Mouse (Mus musculus) right cerebral cortex, postnatal 10 days (tissue): ENCODE data around the gene Tcea3.

Experiments
- DNase-seq, 2 experiments: peaks; one replicate each; pipeline ENCODE4 v3.0.0; 2021; ENCODE audit warnings: low spot score in 2 of 2

Gene Tcea3

DNA sequence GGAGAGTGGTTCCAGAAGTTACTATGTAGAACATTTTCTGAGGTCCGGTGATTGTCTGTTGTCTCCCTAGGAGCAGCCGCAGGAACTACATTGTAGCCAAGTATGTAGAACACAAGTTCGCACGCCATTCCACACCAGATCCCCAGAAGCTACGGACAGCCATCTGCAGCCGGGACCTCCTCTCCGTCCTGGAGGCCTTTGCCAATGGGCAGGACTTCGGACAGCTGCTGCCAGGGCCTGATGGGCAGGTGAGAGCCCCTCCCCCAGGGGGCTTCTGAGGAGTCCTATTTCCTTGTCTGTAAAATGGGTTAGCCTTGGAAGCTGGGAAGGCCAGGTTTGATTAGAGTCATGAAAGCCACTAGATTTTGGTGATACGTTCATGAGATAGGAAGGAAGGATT, 8.4 kb upstream of the Tcea3 start:
- DNase-seq = no peak

DNA sequence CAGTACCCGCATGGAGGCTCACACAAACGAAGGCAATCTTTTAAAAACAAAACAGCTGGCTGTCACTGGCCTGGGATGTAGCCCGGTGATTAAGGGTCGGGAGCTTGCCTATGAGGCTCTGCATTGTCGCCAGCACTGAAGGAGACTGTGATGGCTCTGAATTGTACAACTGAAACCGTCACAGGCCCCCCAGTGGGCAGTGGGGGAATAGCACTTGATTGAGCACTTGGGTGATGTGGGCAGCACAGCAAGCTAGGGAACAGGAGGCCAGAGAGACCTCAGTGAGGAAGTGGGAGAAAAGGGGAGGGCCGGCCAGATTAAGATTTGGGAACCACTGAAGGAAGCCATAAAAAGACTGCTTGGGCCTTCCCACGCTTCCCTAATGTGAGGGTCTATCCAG, 7.9 kb upstream of the Tcea3 start:
- DNase-seq = peak; percentile 85 to 90

DNA sequence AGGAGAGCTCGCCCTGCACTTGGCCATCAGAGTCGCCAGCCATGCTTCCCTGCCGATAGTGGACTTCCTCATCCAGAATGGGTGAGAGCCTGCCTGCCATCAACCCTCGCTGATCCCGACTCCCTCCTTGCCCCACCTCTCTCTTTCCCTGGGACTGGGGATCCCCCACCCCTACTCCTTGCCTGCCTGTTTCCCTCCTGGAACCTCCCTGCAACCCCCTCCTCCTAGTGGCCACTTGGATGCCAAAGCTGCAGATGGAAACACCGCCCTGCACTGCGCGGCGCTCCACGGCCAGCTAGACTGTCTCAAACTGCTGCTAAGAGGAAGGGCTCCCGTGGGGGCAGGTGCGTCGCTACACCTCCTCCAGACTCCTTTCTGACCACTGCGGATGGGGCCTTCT, 7.4 kb upstream of the Tcea3 start:
- no peak for DNase-seq

DNA sequence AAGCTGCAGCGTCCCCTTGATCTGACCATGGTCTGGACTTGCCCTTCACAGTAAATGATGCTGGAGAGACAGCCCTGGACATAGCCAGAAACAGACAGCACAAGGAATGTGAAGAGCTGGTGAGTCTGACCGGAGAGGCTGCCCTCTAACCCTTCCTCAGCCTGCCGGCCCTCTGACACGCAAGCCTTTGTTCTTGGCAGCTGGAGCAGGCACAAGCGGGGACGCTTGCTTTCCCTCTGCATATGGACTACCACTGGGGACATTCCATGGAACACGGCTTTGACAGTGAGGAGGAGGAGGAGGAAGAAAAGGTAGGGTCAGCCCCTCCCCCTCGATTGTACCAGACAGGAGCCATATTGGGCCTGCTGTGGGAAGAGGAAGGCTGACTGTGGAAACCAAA, 6.6 kb upstream of the Tcea3 start:
- DNase-seq = no peak

DNA sequence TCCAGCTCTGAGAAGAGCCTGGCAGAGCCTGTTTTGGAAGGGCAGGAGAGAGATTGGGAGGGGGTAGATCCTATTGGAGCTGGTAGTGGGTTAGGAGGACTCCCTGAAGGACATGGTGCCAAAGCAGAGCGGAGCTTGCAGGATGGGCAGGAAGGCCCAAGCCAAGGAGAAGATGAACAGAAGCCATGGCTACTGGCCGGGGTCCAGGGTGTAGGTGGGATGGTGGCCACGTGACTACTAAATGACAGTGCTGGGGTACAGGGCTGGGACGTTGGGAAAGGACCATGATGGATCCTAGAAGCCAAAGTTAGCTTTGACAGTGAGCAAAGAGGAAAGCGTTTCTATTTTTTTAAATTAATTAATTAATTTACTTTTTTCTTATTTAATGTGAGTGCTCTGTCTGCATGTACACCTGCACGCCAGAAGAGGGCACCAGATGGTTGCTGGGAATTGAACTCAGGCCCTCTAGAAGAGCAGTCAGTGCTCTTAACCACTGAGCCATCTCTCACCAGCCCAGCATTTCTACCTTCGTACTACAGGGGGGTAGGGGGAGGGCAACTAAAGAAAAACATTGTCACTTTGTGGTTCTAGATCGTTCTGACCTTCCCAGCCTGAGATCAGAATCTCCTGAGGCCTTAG, 5.3 kb upstream of the Tcea3 start:
- DNase-seq = peak in 1 of 2 experiments; percentile 46

DNA sequence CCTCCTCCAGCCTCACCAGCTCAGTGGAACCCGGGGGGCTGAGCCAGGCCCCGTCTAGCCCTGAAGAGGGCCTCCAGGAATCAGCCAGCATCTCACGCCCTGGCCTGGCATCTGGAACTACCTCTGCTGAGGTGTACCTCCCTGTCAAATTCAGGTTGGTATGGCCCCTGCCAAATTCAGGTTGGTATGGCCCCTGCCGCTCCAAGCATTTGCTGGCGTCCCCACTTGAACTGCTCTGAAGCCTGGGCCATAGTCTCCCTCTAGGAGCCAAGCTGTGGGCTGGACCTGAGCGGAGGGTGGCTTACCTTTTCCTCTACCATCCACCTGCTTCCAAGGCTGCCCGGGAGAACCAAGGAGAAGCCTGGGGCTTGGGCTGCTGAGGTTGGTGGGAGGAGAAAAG, 4.8 kb upstream of the Tcea3 start:
- no peak for DNase-seq

DNA sequence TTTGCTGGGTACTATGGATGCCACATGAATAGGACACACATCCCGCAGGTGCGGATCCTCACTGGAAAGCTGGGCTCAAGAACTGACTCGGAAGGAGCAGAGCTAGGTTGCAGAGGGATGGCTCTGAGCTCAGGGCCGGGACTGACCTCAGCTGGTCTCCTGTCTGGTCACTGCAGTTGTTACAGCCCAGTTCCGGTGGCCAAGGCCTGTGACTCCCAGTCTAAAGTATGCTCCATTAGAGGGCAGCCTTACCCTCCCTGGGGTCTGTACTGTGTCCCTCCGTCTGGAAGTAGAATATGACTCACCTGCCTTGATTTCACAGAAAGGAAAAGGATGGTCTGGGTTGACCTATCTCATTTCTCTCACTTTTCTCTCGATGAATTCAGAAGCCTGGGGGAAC, 3.3 kb upstream of the Tcea3 start:
- no peak for DNase-seq

DNA sequence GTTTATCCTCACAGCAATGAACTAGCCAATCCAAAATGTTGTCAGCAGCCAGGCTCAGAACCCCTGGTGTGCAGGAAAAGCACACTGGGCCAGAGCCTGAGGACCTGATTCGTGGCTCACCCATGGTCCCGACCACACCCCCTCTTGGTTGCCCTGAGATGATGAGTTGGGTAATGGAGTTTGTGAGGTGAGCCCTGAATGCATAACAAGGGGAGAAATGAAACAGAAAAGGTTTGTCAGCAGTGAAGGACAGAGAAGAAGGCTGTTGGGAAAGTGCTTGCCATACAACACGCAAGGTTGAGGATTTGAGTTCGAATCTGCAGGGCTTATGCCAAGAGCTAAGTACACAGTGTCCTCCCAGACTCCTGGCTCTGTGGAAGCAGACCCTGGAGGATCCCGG, 1.8 kb upstream of the Tcea3 start:
- DNase-seq = no peak

DNA sequence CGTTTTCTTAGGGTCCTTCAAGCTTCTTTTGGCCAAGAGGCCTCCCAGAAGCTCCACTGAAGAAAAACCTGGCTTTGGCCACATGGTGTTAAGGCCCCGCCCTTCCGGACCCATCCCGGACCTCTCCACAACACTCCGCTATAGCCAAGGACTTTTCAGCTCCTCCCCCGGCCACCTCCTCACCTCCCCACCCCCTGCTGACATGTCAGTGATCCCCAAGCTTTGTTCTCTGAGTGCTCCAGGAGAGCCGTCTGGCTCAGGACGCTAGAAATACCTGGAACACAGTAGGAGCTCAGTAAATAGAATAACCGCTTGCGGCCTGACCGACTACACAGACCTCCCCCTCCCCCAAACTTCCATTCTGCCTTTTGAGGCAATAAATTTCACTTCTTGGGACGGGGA, 960 bp upstream of the Tcea3 start:
- DNase-seq = no peak

DNA sequence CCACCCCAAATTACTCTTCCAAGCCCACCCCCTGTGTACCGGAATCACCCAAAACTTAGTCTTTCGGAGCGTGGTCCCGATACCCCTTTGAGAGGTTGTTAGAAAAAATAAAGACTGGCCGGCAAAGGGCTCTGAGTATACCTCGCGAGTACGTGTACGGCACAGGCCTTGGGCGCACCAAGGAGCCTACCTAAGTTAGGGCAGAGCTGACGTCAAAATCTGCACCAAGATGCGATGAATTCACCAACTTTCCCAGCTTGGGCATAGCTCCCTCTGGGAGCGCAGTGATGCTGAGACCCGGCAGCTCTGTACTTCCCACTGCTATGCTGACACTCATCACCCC, 172 bp upstream of the Tcea3 start:
- DNase-seq = no peak

DNA sequence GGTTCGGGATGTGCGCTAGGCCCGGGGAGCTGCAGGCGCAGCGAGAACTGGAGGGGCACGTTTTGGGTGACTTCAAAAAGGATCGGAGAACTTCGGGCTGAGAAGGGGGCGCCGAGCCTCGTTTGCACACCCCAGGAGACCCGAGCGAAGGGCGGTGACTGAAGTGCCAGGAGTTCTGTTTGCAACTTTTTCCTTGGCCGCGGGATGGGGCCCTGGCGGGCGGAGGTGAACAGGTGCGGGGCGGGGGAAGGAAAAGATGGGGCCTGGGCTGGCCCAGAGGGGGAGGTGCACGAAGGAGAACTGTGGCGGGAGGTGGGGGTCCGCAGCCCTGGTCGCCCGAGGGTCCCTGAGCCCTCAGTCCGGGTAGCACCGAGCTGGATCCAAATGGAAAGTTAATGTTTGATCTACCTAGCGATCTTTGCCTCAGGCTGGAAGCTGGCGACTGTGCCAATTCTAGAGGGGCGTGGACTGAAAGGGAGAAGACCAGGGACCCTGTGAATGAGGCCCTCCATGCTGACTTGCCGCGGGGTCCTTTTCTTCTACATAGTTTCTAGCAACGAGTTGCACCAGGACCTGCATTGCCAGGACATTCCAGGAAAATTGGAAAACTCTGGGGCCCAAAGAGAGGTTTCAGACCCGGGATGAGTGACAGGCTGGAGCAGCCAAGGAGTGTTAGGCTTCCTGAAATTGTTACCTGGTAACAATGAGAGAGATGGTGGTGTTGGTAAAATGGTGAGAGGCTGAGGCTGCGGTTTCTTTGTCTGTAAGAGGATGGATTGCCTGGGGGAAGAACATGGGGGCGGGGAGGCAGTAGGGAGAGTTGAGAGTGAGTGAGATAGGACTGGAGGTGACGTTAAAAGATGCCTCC, 1.2 kb downstream of the Tcea3 start:
- DNase-seq = no peak

DNA sequence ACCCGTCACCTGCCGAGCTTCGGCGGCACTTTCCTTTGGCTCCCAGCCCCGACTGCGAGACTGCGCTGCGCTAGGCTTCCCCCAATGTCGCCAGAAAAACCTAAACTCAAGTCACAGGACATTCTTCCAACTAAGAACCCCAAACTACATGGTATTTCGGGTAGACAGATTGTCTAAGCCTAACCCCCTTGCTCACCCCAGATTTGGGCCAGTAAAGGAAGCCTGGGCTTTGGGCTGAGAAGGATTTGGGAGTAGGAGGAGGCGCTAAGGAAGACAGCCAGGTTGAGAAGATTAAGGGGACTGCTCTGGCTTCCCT, 1.8 kb downstream of the Tcea3 start:
- no peak for DNase-seq

DNA sequence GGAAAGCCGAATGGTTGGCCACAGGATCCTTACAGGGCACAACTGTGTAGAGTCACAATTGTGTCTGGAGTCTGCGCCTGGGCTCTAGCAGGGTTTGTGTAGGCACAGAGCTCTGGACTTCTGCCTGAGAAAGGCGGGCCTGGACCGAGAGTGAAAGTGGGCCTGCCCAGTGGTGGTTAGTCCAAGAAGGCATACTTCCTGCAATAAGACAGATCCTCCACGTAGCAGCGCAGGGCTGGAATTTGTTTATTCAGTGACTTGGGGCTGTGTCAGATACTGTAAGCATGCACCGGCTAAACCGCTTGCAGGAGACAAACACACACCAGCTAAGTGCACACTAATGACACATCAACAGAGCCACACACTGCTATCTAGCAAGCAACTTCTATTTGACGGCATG, 2.3 kb downstream of the Tcea3 start:
- DNase-seq = no peak

DNA sequence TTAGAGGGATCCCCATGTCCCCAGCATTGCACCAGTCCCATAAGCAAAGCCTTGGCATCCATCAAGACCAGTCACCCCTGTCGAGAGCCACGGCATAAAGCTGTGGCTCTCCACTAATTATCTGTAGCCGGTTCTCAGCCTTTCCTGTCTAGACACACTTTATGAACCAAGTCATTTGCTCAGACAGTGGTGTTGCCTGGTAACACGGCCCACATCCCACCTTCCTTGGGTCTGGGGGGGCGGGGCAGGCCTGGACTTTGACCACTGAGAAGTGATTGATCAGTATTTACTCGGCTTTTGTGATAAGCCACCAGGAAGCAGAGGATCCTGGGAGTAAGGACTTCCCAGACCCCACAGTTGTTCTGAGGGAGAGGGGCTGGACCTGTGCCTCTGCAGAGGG, 8.4 kb downstream of the Tcea3 start:
- no peak for DNase-seq

DNA sequence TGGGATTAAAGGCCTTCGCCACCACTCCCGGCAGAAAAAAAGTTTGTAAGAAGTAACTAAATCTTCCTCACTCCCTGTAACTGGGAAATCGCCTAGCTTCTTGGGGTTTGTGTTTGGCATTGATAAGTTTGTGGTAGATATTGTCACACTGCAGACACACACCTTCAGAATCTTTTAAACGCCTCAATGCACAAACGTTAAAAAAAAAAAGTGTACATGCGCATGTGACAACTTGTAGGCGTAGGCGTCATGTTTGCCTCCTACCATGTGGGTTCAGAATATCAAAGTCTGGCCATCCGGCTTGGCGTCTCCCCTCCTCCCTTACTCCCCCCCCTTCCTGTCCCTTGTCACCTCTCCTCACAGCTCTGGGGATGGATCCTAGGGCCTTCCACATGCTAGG, 9.2 kb downstream of the Tcea3 start:
- no peak for DNase-seq

DNA sequence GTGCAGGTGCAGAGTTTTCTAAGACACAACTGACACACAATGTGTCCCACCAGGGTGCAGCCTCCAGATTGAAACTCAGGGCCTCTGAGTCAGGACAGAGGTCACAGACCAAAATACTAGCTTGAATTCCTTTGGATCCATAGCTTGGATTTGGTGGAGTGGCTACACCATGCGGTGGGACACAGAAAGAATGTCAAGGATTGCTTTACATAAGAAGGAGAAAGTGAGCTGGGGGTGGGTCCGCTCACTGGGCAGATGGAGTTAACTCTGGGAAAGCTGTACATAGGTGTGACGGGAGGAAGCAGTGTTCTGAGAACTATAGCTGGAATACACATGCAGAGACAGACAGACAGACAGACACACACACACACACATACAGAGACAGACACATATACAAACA, 12.4 kb downstream of the Tcea3 start:
- no peak for DNase-seq

DNA sequence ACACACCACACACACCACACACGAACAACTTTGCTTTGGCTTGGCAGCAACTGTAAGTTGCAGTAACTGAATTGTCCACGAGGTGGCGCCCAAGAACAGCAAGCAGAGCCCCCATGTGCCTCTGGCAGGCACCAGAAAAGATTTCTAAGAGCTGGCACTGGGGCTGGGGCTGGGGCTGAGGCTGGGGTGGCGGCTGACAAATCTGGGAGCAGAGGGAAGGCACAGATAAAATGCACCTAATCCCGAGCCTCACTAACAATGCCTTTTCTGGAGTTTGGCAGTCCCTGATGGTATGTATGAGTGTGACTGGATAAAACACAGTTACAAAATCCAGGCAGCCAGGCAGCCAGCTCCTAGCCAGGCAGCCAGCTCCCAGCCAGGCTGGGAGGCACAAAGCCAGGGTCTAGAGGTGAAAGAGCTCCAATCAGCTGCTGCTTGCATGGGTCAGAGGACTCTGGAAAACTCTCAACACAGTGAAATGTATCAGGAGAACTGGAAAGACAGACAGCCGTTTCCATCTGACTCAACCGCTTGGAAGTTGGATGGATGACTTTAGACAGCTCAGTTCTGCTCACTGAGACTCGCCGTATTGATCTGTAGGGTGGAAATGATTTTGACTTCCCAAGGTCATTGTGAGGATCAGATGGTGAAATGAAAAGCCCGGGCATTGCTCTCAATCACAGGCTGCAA, 13.1 kb downstream of the Tcea3 start:
- peak; percentile 77 to 85 for DNase-seq

DNA sequence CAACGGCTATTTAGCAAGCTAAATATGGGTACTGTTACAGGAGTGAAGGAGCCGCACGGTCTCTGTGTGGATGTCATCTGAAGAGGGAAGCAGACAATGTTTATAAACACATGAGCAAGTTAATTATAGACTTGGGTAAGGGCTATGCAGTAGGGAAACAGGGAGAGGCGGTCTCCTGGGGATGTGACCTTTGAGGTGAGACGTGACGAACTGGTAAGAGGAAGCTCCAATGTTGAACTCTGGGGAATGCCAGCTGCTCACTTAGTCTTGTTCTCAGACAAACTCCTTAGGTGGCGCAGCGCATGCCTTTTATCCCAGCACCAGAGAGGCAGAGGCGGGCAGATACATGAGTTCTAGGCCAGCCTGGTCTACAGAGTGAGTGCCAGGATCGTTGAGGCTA, 14.4 kb downstream of the Tcea3 start:
- no peak for DNase-seq

DNA sequence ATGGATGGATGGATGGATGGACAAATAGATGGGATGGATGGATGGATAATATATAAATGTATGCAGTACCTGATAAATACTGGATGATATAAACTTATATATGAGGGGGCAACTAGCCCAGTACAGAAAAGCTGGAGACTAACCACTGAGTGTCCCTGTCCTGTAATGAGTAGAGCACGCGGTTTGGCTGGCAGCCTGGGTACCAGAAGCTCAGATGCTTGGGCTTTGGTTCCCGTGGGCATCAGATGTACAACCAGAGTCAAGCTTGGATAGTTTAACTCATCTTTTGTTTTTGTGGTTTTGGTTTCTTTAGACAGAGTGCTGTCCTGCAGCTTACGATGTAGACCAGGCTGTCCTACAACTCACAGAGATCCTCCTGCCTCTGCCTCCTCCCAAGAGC, 16.0 kb downstream of the Tcea3 start:
- no peak for DNase-seq

DNA sequence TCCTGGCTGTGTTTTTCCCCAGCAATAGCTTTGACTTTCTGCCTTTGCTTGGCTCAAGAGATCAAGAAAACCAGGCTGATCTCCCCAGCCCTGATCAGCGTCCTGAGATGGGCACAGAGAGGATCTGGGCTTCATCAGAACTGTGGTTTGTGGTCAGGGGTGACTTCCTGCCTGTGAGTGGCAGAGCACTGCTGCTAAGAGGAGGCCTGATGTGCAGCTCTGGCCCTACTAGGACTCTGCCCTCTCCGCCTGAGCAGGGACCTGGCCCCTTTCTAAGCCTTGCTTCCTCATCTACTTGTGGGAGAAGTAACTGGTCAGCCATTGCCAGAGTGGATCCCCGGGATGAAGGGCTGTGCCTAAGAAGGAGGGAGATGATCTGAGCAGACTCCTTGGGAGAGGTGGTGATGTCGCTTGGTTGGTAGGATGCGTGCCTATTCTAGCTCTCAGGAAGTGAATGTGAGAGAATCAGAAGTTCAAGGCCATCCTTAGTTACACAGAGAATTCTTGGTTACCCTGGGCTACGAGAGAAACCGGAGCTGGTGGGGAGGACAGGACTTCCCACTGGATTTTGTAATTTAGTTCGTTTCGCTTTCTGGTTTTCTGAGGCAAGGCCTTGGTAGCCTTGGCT, 19.3 kb downstream of the Tcea3 start:
- no peak for DNase-seq

DNA sequence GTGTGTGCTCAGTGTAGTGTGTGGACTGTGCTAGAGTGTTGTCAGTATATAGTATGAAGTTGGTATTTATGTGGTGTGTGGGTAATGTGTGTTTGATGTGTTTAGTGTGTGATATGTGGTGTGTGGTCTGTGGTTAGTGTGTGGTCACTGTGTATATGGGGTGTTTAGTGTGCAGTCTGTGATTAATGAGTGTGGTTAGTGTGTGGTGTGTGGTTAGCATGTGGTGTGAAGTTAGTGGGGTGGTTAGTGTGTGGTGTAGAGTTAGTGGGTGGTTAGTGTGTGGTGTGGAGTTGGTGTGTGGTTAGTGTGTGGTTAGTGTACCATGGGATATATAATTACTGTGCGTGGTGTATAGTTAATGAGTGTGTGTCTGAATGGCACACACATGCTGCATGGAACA, 21.4 kb downstream of the Tcea3 start:
- DNase-seq = no peak

DNA sequence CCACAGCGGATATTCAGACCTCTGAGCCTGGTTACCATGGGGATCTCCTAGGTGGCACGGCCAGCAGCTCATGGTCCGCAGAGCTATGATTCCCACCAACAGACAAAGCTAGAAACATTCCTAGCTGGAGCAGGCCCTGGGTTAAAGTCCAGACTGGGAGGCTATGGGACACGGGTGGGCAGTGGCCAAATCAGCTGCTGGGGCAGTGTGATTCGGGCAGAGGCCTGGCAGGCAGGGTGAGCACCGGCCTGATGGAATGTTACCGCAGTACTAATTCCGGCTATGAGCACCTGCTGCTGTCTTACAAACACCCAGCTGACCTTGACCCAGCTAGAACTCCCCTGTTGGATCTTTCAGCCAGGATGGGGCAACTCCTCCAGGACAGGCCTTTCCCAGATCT, 23.1 kb downstream of the Tcea3 start:
- DNase-seq = no peak

DNA sequence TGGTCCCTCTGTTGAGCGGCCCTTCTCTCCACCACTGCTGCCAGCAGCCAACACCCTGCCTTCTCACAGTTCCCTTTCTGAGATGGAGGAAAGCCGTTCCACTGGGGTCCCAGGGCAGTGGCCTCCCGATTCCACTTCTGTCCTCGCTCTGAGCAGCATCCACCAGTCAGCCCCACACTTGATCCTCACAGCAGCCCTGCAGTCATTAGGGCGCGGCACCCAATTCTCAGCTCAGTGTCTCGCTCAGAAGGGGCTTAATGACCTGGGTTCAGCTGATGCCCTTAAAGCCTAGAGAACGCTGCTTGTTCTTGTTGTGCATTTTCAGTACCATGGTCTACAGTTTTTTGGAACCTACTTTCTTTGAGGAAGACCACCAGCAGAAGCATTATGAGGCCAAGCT, 33.6 kb downstream of the Tcea3 start:
- DNase-seq = no peak
